Comparison of ENCODE assay signal across 12 mouse cellular contexts in genomic region chr10:108432194-108432593, GRCm38 (mm10).
DNase-seq lines count a peak whose midpoint lies in the region; ATAC-seq and TF ChIP-seq lines count a peak whose summit lies in the region.
"Had no signal": no experiment of that assay in that cellular context is flagged by ENCODE, and none has a peak within 500 bp of the region (broad histone marks: within the 10 kb centered on the region; RNA-seq: fewer than 3 reads in every experiment).

No protein-coding gene starts in this region.

- peak overlapping the region; percentile 45 for H3K4me2 ChIP-seq in heart, embryonic 11.5 days
- no peak overlapping the region for H3K4me2 ChIP-seq in neural tube, embryonic 11.5 days (ENCODE audit: low read depth)
- H3K4me2 ChIP-seq: embryonic facial prominence, embryonic 12.5 days; stomach, embryonic 15.5 days had no signal

- no peak overlapping the region for H3K27ac ChIP-seq in heart, embryonic 11.5 days (ENCODE audit: low read depth, low read length)
- H3K27ac ChIP-seq in neural tube, embryonic 11.5 days (ENCODE audit: low read depth, low read length): no peak overlapping the region
- H3K27ac ChIP-seq in layer of hippocampus, adult 2 months: no peak overlapping the region
- H3K27ac ChIP-seq: embryonic facial prominence, embryonic 12.5 days; gastrocnemius, adult 2 months; macrophage; stomach, embryonic 15.5 days had no signal

- no peak for DNase-seq in heart, adult 9 months (ENCODE audit: low spot score in 2 of 2)
- no peak for DNase-seq in neural tube, embryonic 11.5 days (ENCODE audit: low spot score)
- no peak for DNase-seq in neural tube, embryonic 10.5 days (ENCODE audit: extremely low spot score, low spot score)
- peak; percentile 51 to 71 for DNase-seq in kidney, postnatal 36 days
- DNase-seq in spleen, adult 12 weeks (ENCODE audit: low spot score): no peak
- DNase-seq in layer of hippocampus, adult 2 months (ENCODE audit: low spot score in 2 of 2): no peak
- DNase-seq: gastrocnemius, adult 2 months had no signal

- no peak for ATAC-seq in heart, embryonic 11.5 days (replicated peaks; ENCODE audit: insufficient number of reproducible peaks, low FRiP score, low TSS enrichment)
- ATAC-seq in neural tube, embryonic 11.5 days (ENCODE audit: insufficient read depth, low FRiP score, low TSS enrichment): peak; percentile 42; the same call in 1 of the 2 replicates
- ATAC-seq in activated CD4-positive, CD25-positive, alpha-beta regulatory T cell, adult 4 months: no peak

- no peak for TF ChIP-seq CTCF in layer of hippocampus, adult 2 months (conservative IDR thresholded peaks at IDR 0.05)

- peaks cover 18% of the 10 kb centered on the region; the same call in 1 of the 2 replicates for H3K4me1 ChIP-seq in heart, embryonic 11.5 days (ENCODE audit: control insufficient read depth, insufficient read depth, low read length)
- H3K4me1 ChIP-seq in neural tube, embryonic 11.5 days (ENCODE audit: control insufficient read depth, insufficient read depth, low read length): no peaks in the 10 kb centered on the region

- H3K4me3 ChIP-seq in heart, embryonic 11.5 days (ENCODE audit: low read depth, low read length): no peak overlapping the region
- no peak overlapping the region for H3K4me3 ChIP-seq in neural tube, embryonic 11.5 days (ENCODE audit: low read depth, low read length)
- no peak overlapping the region for H3K4me3 ChIP-seq in layer of hippocampus, adult 2 months
- H3K4me3 ChIP-seq: embryonic facial prominence, embryonic 12.5 days; gastrocnemius, adult 2 months; stomach, embryonic 15.5 days had no signal

- no peaks in the 10 kb centered on the region for H3K36me3 ChIP-seq in heart, embryonic 11.5 days (ENCODE audit: control insufficient read depth, insufficient read depth, low read length)
- no peaks in the 10 kb centered on the region for H3K36me3 ChIP-seq in neural tube, embryonic 11.5 days (ENCODE audit: control insufficient read depth, insufficient read depth, low read length)
- H3K36me3 ChIP-seq: embryonic facial prominence, embryonic 12.5 days; stomach, embryonic 15.5 days had no signal

- 21% methylated on average over 10 of the region's 10 CpGs for WGBS in heart, embryonic 11.5 days (ENCODE audit: insufficient replicate concordance)
- WGBS in neural tube, embryonic 11.5 days: 42% methylated on average over 10 of the region's 10 CpGs

- H3K9me3 ChIP-seq in heart, embryonic 11.5 days (replicated peaks; ENCODE audit: control insufficient read depth, low read length): no peaks in the 10 kb centered on the region
- H3K9me3 ChIP-seq in neural tube, embryonic 11.5 days (ENCODE audit: control insufficient read depth, low read length): no peaks in the 10 kb centered on the region
- H3K9me3 ChIP-seq: embryonic facial prominence, embryonic 12.5 days; stomach, embryonic 15.5 days had no signal

- H3K9ac ChIP-seq in heart, embryonic 11.5 days (ENCODE audit: low read depth, low read length): no peak overlapping the region
- H3K9ac ChIP-seq in neural tube, embryonic 11.5 days (ENCODE audit: low read length): no peak overlapping the region
- H3K9ac ChIP-seq: embryonic facial prominence, embryonic 12.5 days; stomach, embryonic 15.5 days had no signal

- no peaks in the 10 kb centered on the region for H3K27me3 ChIP-seq in heart, embryonic 11.5 days (ENCODE audit: control insufficient read depth, insufficient read depth, low read length)
- no peaks in the 10 kb centered on the region for H3K27me3 ChIP-seq in neural tube, embryonic 11.5 days (ENCODE audit: control insufficient read depth, insufficient read depth, low read length)
- H3K27me3 ChIP-seq: embryonic facial prominence, embryonic 12.5 days; stomach, embryonic 15.5 days had no signal

Comparison
In these comparisons a context has a peak if more than half of its experiments do, and no peak if none do; other contexts are left out.
1. DNase-seq: peak in kidney, postnatal 36 days (2 of 2); none in heart, adult 9 months (0 of 2), neural tube, embryonic 11.5 days (single experiment), neural tube, embryonic 10.5 days (single experiment), spleen, adult 12 weeks (single experiment) and layer of hippocampus, adult 2 months (0 of 2).